Mouse (Mus musculus) olfactory bulb, adult 2 months (tissue): ENCODE results near the gene Satb2.

Source experiments
- CTCF ChIP-seq: fragments of 200-500 bp; IDR thresholded peaks from 2 replicates; pipeline ENCODE4 v1.5.1; 2012; ENCODE audit warnings: low read depth, mild to moderate bottlenecking, low read length, moderate library complexity; ENCODE audit not compliant: insufficient read depth
- POLR2A ChIP-seq: fragments of 200-500 bp; IDR thresholded peaks from 2 replicates; pipeline ENCODE4 v1.6.1; 2012; ENCODE audit warnings: mild to moderate bottlenecking, low read depth, low read length, moderate library complexity; ENCODE audit not compliant: insufficient read depth

- TF ChIP-seq CTCF (no peak), POLR2A (no peak)
Measured at GRCm38 (mm10) chr1:56928731-56929130, 49.7 kb downstream of the Satb2 start.
